Mouse (Mus musculus): ENCODE results near the gene Zfp3. TPM values are rescaled to one million over a fixed set of nuclear protein-coding genes. Genes with fewer than 3 reads are reported as not detected.
A peak's percentile ranks its signal among the peaks of the same experiment; 100 is the strongest.
"Not testable (repeated sequence)": the region's sequence is repeated elsewhere in the genome, so short reads cannot be mapped to it uniquely, and the experiment has no call there.

Gene Zfp3
- total RNA-seq, 2 experiments from 2014 or later: 7.4 to 11.4 TPM

GRCm38 (mm10) chr11:70754476-70754875, 9.5 kb upstream of the Zfp3 start:
- intact Hi-C loops (cut with DNase I): loop anchor here (2.0 kb wide), 1 partner anchor 72 kb away; no protein-coding TSS in a partner anchor
- no peak for DNase-seq

- no peak for DNase-seq
- intact Hi-C loops (cut with DNase I): loop anchor here (2.0 to 5.0 kb wide), 3 partner anchors 72 to 238 kb away; partner anchors contain the start of gene Gltpd2
Observed at GRCm38 (mm10) chr11:70754958-70755357, 9.1 kb upstream of the Zfp3 start.

GRCm38 (mm10) chr11:70755645-70756044, 8.4 kb upstream of the Zfp3 start:
- DNase-seq: peak; percentile 74 to 75
- intact Hi-C loops (cut with DNase I): loop anchor here (2.0 to 5.0 kb wide), 3 partner anchors 73 to 238 kb away; partner anchors contain the start of gene Gltpd2

GRCm38 (mm10) chr11:70760446-70760845, 3.6 kb upstream of the Zfp3 start:
- DNase-seq; intact Hi-C loops (cut with DNase I): not testable (repeated sequence)

- intact Hi-C loops (cut with DNase I): no loop called here
- DNase-seq: no peak
Observed at GRCm38 (mm10) chr11:70762641-70763040, 1.4 kb upstream of the Zfp3 start.

GRCm38 (mm10) chr11:70763582-70763935, 450 bp upstream of the Zfp3 start:
- intact Hi-C loops (cut with DNase I): no loop called here
- no peak for DNase-seq

- DNase-seq: no peak
- intact Hi-C loops (cut with DNase I): no loop called here
Observed at GRCm38 (mm10) chr11:70765776-70766445, 1.9 kb downstream of the Zfp3 start.

GRCm38 (mm10) chr11:70770804-70771203, 6.8 kb downstream of the Zfp3 start:
- intact Hi-C loops (cut with DNase I): no loop called here
- no peak for DNase-seq

- intact Hi-C loops (cut with DNase I): loop anchor here (2.0 kb wide), 1 partner anchor 38 kb away; no protein-coding TSS in a partner anchor
- DNase-seq: peak; percentile 53 to 60
Observed at GRCm38 (mm10) chr11:70776830-70777571, 13.0 kb downstream of the Zfp3 start.

GRCm38 (mm10) chr11:70777634-70778033, 13.6 kb downstream of the Zfp3 start:
- intact Hi-C loops (cut with DNase I): loop anchor here (2.0 kb wide), 1 partner anchor 37 kb away; no protein-coding TSS in a partner anchor
- no peak for DNase-seq

GRCm38 (mm10) chr11:70778058-70778457, 14.0 kb downstream of the Zfp3 start:
- DNase-seq; intact Hi-C loops (cut with DNase I): not testable (repeated sequence)

- intact Hi-C loops (cut with DNase I): no loop called here
- DNase-seq: no peak
Observed at GRCm38 (mm10) chr11:70785908-70786307, 21.9 kb downstream of the Zfp3 start.

GRCm38 (mm10) chr11:70787052-70787451, 23.0 kb downstream of the Zfp3 start:
- intact Hi-C loops (cut with DNase I): no loop called here

GRCm38 (mm10) chr11:70788972-70789655, 25.1 kb downstream of the Zfp3 start:
- no peak for DNase-seq
- intact Hi-C loops (cut with DNase I): no loop called here

More at GRCm38 (mm10) chr11:70787052-70787451, 23.0 kb downstream of the Zfp3 start:
- no peak for DNase-seq

- intact Hi-C loops (cut with DNase I): no loop called here
- no peak for DNase-seq
Observed at GRCm38 (mm10) chr11:70790426-70790825, 26.4 kb downstream of the Zfp3 start.

GRCm38 (mm10) chr11:70790874-70791551, 27.0 kb downstream of the Zfp3 start:
- no peak for DNase-seq
- intact Hi-C loops (cut with DNase I): no loop called here

GRCm38 (mm10) chr11:70791676-70792075, 27.7 kb downstream of the Zfp3 start:
- intact Hi-C loops (cut with DNase I): no loop called here
- DNase-seq: no peak

- intact Hi-C loops (cut with DNase I): no loop called here
- DNase-seq: no peak
Observed at GRCm38 (mm10) chr11:70792409-70792808, 28.4 kb downstream of the Zfp3 start.

GRCm38 (mm10) chr11:70802208-70802864, 38.3 kb downstream of the Zfp3 start:
- intact Hi-C loops (cut with DNase I): no loop called here
- DNase-seq: no peak

GRCm38 (mm10) chr11:70802865-70803261, 38.9 kb downstream of the Zfp3 start:
- intact Hi-C loops (cut with DNase I): no loop called here
- DNase-seq: no peak
